Mouse (Mus musculus) erythroblast, adult 5-6 weeks (primary cell): ENCODE data around the gene Fer. TPM values are rescaled to one million over a fixed set of nuclear protein-coding genes. Genes with fewer than 3 reads are reported as not detected.

Source experiments
- ATAC-seq: replicated peaks from 2 replicates; pipeline ENCODE4 v1.8.0; 2016; ENCODE audit warnings: moderate number of reproducible peaks, mild to moderate bottlenecking, moderate TSS enrichment, inconsistent platforms; ENCODE audit not compliant: poor library complexity, low FRiP score, severe bottlenecking
- total RNA-seq, 2 experiments: library from RNA; stranded (forward) in 1 of 2; stranded (reverse) in 1 of 2; fragments of 150-400 nt in 1 of 2; fragments of 200-764, 138-1000 nt in 1 of 2; gene quantifications; 2 replicates each; pipeline versions ENCODE4 v1.2.3 to v1.2.4; 2015 to 2017; ENCODE audit warnings: low replicate concordance in 2 of 2

Fer gene
- total RNA-seq, 2 experiments from 2014 or later = 4.3 to 6.5 TPM

DNA sequence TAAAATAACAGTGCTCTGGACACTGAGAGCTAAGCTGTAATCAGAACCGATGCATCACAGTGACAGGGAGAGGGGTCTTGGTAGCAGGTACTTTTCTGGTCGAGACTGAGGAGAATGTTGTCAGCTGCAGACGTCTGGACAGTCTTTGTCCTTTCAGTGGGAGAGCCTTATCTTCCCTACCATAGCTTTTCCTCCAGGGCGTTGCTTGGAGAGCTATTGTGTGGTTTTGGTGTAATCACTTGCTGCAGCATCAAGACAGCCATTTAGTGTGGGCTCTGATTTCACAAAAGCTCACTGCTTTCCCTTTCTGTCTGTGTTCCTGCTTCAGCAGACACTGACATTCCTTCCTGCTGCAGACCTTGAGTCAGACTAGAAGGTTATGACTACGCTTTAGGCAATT lies 107.4 kb downstream of the Fer start:
- ATAC-seq = no peak

DNA sequence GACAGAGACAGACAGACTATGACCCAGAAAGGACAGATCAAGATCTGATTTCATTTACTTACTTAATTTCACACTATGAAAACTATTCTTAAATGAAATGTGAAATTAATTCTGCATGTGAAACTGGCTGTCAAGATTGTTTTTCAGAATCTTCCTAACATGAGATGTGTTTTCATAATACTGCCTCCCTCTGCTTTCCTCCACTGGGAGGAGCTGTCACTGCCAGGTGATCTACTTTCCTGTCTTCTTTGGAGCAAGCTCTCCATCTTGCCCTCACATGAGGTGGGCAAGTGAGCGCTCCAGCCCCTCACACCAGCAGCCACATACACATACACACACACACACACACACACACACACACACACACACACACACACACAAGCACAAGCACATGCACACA lies 108.1 kb downstream of the Fer start:
- ATAC-seq = no peak

DNA sequence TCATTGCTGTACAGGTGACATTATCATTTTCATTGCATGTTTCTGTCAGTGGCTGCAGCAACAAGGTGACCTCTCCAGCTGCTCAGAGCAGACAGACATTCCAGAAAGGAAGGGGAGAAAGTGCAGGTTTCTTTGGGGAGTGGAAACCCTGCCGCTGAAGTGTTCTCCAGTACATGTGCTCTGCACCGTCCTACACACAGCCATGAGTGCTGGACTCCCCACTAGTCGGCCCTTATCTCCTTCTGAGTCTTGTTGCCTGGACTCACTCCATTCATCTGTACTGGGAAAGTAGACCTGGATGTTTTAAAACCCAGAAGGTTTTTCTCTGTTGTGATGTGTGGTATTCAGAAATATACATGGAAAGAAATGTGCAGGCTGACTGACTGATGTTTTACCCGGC lies 109.3 kb downstream of the Fer start:
- 0 out of 2 replicates have a peak, but pooled peaks have one; percentile 41 for ATAC-seq

DNA sequence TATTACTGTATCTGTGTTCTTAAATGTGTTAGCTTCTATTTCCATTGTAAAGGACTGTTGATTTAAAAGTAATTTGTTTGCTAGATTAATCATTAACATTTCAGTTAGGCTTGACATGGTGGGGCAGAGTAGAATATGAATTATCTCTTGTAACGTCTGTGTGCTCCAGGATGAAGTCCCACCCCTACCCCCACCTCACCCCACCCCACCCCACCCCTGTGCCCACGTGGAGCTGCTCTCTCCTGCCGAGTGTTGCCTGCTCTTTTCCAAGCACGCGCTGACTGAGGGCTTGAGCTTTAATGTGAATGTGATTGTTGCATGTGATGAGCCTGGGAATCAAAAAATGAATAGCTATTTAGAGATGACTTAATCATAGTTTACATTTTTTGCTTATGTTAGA lies 110.9 kb downstream of the Fer start:
- ATAC-seq = peak; percentile 50; the same call in 1 of the 2 replicates

DNA sequence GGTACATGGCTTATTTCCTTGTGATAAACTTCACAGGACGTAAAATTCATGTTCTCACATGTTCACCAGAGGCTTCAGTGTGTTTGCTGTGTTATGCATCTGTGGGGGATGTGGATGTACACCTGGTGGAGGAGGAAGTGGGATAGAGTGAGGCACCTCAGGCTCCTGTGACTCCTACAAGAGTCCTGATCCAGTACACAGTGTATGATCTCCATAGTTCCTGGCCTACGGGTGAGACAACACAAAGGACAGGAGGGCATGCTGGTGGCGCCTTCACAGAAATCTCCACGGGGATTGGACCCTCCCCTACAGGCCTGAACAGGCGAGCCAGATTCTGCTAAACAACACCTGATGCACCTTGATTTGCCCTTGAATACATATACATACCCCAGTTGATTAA lies 111.4 kb downstream of the Fer start:
- no peak for ATAC-seq

DNA sequence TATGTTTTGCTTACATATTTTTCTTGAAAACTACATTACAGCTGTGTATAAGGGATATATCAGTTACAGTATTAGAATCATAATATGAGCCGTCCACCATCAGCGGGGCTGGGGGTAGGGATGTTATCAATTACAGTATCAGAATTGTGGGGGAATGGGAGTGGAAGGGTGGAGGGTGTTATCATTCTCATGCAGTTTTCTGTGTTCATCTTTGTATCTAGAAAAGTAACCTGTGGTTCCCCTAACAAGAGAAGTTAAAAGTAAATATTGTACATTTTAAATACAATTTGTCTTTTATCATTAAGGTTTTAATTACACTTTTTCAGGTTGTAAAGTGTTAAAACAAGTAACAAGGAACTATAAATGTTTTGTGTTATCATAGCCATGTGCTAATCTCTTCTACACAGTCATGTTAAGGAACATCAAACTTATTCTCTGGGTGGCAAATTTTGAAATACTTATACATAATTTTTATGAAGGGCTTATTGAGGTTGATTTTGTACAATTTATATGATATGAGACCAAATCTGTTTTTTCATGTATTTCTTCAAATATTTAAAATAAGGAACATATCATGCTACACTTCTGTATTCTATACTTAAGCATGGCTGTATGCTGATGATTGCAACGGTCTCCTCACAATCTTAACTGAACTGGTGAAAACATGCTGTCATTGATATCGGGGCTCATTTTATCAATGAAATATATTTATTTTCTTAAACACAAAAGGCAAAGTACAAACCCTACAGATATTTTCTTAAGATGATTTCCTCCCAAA lies 116.1 kb downstream of the Fer start:
- ATAC-seq = no peak

DNA sequence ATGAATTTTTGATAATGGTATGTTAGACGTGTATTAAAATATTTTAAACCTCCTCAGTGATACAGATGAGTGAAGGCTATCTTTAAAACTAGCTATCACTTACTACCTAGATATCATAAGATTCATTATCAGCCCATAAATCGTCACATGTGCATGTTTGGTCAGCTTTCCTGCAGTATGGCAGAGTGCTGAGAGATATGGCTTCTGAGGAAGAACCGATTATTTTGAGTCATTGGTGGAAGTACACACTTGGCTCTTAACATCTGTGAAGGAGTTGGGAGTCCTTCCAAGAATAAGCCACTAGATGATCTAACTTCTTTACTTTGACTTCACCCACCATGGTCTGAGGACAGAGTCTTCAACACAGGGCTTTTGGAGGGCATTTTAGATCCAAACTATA lies 117.3 kb downstream of the Fer start:
- ATAC-seq = no peak

DNA sequence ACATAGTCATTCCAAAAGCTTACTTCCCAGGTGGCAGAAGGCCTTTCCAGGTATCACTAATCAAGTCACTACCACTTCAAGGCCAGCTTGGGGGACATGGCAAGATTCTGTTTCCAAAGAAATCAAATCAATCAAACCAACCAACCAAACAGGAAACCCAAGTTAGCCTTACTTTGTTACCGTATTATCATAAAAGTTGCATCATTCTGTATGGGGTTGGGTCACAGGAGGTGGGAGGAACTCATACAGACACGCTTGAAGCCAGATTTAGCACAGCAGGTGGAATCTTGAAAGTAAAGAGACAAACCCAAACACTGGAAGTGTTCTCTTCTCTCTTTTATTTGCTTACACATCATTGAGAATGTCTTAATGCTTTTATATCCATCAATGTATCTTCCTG lies 125.8 kb downstream of the Fer start:
- no peak for ATAC-seq

DNA sequence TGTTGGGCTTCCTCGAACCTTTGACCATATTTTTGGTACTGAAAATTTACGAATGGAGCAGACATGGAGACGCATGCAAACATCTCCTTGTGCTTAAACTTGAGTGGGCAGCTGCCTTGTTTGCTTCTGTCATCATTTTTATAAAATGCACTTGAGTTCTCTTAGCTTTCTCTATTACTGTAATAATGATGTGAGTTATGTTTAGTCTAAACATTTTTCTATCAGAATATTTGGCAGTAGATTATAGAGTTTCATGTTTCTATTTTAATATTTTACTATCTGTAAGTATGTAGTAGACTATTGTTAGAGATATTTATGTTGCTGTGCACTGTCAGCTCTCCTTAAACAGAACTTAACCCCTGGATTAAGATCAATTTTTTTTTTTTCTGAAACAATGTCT lies 128.3 kb downstream of the Fer start:
- ATAC-seq = no peak

DNA sequence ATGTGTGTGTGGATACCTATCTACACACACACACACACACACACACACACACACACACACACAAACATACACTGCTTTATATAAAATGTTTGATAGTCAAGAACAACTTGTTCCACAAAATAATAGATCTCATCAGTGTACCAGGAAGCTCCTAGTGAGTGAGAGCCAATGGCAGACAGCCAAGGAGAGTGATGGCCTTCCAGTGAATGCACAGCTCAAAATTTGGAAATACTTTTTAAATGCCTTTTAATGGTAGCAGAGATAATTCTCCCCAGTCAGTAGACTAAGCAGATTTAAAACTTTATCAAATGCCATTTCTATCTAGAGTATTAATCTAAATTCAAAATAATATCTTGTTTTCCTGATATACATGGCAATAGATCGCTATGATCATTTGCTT lies 133.1 kb downstream of the Fer start:
- ATAC-seq = no peak

DNA sequence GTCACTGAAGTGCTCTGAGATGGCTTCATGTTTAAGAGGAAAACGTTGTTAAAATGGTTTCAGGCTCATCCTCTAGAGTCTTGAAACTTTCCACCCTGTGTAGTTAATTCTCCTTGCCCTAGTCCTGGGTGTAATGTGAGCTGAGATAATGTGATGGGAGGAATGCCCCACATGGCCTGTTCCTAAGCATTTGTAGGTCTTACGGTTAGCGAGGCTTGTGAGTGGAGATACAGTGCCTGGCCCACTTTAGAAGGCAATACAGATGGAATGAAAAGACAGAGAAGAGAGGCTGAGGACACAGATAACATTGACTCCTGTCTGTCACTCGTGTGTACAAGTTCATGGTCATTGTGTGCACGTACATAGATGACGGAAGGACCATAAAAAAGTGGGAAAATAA lies 134.8 kb downstream of the Fer start:
- ATAC-seq = no peak

DNA sequence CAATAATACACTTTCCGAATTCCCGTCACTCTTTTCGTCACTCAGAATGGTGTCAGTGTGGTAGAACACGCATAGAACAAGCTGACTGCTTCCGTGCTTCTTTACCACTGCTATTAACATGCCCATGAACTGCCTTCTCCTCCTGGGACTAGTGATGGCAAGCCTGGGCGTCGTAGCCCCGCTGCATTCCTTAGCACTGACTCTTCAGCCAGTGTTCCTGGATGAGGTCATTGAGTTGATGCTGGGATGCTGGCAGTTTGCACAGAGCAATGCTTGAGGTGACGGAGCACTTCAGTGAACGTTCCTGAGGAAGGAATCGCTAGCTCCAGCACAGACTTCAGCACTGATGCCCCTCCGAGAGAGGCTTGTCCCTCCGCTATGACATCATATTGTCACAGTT lies 140.6 kb downstream of the Fer start:
- no peak for ATAC-seq

DNA sequence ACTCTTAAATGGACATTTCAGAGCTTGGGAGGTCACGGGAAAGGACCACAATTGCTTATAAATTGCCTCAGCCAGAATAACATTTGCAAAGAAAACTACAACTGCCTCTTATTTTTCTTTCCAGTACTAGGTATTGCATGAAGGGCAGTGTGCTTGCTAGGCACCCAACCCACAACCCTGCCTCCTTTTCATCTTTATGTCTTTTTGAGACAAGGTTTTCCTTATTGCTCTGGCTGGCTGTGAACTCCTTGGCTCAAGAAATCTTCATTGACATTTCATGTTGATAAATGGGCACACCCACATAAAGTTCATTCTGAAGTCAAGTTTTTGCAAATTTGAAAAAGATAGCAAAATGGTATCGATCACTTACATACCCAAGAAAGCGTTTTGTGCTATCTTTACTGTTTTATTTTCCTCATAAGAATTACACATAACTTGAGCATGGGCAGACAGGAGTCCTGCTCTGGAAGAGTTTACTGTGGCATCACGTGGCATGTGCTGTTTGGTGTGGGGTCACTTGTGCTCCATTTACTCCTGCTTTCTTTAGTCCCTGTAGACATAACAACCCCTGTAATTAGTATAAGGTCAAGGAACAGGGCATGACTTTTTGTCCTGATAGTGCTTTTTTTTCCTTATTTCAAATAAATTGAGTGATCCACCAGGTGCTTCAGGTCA lies 142.8 kb downstream of the Fer start:
- ATAC-seq = no peak

DNA sequence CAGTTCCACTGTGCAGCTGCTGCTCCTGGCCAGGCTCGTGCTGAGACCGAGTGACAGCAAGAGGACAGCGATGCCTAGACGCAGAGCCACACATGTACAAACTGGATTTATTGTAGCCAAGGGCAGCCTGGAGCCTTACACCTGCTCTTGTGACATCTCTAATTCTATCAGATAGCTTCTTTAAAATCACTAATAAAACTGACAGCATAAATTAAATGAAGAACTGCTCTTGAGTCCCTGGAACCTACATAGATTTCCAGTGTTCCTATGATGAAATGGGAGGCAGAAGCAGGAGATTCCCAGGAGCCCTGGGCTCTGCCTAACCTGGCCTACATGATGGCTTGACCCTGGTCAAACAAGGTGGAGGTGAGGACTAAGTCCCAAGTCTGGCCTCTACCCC lies 153.7 kb downstream of the Fer start:
- no peak for ATAC-seq

DNA sequence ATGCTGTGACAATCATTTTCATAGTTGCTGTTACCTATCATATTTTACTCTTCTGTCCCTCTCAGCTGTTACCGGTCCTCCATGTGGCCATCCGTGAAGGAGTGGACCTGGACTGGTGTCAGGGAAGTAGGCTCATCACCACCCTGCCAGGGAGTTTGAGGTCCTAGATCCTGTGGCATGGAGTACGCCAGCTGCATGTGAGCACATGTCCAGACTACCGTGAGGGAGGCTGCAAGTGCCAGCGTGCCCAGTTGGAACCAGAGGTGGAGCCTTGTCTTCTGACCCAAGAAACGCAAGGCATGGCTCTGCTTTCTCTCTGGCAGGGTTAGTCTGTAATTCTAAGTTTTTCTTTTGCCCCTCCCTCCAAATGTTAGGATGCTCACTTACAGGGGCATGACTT lies 155.4 kb downstream of the Fer start:
- no peak for ATAC-seq

DNA sequence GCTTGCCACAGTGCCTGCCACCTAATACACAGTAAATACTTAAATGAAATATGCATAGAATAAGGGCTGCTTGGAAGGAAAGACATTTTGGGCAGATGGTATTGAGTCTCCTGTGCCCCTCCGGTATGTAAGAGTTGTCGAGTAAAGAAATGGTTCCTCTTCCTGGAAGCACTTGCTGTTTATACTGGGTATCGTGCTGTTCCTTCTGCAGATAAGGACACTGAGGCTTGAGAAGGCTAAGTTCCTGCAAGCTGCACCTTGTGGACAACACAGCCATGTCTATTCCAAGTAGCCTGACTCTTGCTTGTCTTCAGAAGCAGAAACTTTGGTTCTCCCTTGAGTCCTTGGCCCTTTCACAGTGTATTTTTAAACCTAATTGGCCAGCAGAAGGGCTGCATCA lies 156.0 kb downstream of the Fer start:
- ATAC-seq = no peak

DNA sequence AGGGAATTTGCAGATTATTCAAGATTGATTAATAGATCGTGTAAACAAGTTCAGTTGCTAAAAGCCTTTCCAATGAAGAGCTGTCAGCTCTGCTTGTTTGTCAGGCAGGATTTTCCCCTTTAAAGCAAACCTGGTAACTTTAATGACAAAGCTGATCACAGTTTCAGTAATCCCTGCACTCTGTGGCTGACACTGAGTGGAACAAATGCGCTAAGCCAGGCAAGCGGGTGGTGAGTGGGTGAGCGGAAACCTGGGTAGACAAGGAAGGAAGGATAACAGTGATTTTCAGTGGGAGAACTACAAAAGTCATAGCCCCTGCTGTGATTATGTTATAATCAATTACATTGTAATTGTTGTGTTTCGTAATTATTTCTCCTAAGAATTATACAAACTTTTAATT lies 156.8 kb downstream of the Fer start:
- ATAC-seq = no peak

DNA sequence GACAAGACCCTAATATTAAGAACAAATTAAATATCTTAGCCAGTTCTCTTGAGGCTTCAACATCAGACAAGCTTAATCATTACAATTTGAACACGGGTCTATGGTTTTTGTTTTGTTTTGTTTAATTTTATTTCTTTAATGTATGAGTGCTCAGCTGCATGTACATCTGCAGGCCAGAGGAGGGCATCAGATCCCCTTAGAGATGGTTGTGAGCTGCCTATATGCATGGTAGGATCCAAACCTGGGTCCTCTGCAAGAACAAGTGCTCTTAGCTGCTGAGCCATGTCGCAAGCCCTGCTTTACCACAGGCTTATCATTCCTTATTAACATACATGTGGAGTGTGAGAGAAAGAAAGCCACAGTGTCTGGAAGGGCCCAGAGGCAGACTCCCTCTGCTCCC lies 163.6 kb downstream of the Fer start:
- ATAC-seq = no peak

DNA sequence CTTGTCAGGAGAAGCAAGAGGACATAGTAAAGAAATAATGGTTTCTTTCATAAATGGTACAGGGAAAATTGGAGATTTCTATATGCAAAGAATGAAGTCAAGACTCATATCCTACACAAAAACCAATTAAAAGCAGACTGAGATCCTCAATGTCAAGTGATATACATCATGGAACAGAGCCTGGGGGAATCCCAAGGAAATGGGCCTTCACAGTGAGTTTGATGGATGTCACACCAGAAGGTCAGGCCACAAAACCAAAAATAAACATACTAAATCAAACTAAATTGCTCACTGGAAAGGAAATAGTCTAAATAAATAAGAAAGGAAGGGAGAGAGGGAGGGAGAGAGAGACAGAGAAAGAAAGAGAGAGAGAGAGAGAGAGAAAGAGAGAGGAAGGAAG lies 178.9 kb downstream of the Fer start:
- no peak for ATAC-seq

DNA sequence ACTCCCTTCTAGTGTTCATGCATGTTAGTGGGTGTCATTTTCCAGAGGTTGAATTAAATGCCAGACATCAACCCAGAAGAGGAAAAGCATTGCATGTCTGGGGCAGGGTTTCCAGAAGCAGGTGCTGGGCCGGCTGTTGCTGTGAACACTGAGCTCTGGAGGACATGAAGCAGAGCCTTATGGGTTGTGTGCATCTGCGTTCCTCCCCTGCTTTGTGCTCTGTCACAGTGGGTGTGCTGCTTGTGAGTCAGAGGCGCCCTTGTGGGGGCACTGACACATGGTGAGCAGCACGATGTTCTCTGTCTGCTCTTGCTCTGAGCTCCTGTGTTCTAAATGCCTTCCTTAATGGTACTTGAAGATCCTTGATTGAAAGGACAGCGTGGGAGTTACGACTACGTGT lies 182.5 kb downstream of the Fer start:
- no peak for ATAC-seq

DNA sequence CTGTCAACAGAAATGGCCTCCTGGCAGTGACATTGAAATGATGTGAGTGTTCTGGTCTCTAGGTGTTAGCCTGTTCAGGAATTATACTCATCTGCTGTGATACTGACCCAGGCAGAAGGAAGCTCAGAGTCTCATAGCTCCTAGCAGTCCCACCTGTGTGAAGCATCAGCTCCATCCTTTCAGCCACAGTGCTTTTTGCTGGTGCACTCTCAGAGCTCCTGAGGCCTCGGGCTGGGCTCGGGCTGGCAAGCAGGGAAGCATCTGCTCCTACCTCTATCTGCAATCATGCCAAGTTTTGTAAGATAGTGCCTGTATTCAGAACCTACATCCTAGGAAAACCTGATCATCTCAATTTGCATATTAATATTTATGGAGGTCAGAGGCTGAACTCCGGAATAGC lies 183.7 kb downstream of the Fer start:
- ATAC-seq = no peak

DNA sequence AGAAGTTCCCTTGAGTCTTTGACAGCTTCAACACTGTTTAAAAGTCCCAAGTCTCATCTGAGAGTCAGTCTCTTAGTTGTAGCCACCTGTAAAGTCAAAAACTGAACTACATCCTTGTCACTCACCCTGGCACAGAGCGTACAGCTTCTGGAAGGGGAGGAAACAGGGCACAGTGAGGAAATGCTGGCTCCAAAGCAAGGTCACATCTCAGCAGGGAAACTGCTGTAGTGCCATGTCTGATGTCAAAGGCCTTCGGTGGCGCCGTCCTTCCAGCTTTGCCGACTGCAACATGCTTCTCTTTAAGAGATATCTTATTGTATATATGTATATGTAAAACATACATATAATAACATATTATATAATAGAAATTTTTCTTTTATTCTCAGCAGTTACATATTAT lies 188.0 kb downstream of the Fer start:
- ATAC-seq = no peak
